Mouse (Mus musculus) erythroblast, embryonic 14.5 days (primary cell): ENCODE data around the gene Ccdc155.

Source experiments
- GATA1 ChIP-seq: IDR thresholded peaks from 2 replicates; pipeline ENCODE4 v1.6.1; 2012; ENCODE audit warnings: low read length, inconsistent platforms, mixed read lengths
- TAL1 ChIP-seq: IDR thresholded peaks from 3 replicates; pipeline ENCODE4 v1.6.1; 2012; ENCODE audit warnings: low read length, inconsistent platforms, mixed read lengths

DNA sequence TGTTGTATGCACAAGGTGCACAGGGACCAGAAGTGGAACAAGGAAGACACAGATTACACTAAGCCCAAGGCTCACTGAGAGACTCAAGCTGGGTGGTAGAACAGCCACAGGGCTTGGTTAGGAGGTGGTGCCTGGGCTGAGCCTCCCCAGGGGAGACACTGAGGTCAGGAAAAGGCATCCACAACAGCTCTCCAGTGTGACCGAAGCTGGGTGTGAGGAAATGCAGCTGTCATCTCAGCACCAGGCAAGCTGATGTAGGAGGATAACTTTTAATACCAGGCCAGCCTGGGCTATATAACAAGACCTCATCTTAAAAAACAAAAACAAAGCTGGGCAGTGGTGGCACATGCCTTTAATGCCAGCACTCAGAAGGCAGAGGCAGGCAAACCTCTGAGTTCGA, 13.5 kb downstream of the Ccdc155 start:
- TF ChIP-seq GATA1 = no peak
- no peak for TF ChIP-seq TAL1
